Mouse (Mus musculus): ENCODE measurements around the gene Nav1. TPM values are rescaled to one million over a fixed set of nuclear protein-coding genes. Genes with fewer than 3 reads are reported as not detected.

Gene Nav1
- polyA plus RNA-seq, 1 experiment from 2014 or later, result 11.5 TPM

DNA sequence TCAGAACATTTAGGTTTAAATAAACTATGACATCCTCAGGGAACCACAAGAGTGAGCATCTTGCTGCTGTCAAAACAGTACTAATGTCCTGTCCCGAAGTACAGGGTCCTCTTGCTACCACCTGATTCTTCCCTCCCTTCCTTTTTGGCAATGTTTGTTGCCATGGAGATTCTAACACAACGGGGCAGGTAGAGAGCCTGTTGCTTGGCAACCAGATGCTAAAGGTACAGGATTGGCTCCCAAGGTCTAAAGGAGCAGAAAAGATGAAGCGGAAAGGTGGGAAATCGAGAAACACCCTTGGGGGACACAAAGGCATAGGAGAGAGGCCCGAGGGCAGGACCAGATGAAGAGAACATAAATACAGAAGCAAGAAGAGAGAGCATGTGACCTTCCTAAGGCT, 17.6 kb upstream of the Nav1 start:
- WGBS, result 63% methylated on average over 5 of the region's 5 CpGs
- Histone ChIP-seq H3K9me3 (ENCODE audit: control insufficient read depth, low read length) (no peaks in the 10 kb centered on the region), H3K9ac (ENCODE audit: low read length) (no peak overlapping the region), H3K27ac (ENCODE audit: low read length) (no peak overlapping the region), H3K27me3 (ENCODE audit: control insufficient read depth, insufficient read depth, low read depth, low read length) (no peaks in the 10 kb centered on the region), H3K4me1 (replicated peaks; ENCODE audit: control insufficient read depth, insufficient read depth, low read length) (peaks cover 5% of the 10 kb centered on the region), H3K4me2 (ENCODE audit: low read depth, low read length) (no peak overlapping the region), H3K36me3 (ENCODE audit: control insufficient read depth, insufficient read depth, low read length) (no peaks in the 10 kb centered on the region), H3K4me3 (ENCODE audit: low read length) (no peak overlapping the region)
- ATAC-seq (ENCODE audit: low read depth), result no peak

DNA sequence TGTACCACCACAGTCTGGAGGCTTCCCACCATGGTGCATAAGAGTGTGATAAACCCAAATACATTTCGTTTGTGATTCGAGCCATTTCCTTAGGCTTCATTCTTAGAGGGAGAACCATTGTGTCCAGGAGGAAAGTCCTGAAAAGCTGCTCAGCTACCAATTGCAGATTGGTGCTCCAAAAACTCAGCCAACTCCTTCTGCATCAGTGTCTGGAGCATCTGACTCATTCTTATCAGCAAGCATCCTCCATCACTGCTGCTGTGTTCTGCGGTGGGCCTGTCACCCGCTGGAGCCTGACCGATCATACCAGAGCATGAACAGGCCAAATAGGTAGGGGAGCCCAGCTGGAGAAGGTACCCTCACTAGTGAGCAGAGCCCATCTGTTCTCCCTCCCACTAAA, 16.0 kb upstream of the Nav1 start:
- no peak for ATAC-seq (ENCODE audit: low read depth)
- peaks cover 6% of the 10 kb centered on the region for H3K4me1 ChIP-seq (replicated peaks; ENCODE audit: control insufficient read depth, insufficient read depth, low read length)
- no peak overlapping the region for H3K27ac ChIP-seq (ENCODE audit: low read length)
- H3K4me2 ChIP-seq (ENCODE audit: low read depth, low read length), result no peak overlapping the region
- no peaks in the 10 kb centered on the region for H3K9me3 ChIP-seq (ENCODE audit: control insufficient read depth, low read length)
- WGBS, result 82% methylated on average over 5 of the region's 5 CpGs
- H3K9ac ChIP-seq (ENCODE audit: low read length), result no peak overlapping the region
- H3K4me3 ChIP-seq (ENCODE audit: low read length), result no peak overlapping the region
- H3K36me3 ChIP-seq (ENCODE audit: control insufficient read depth, insufficient read depth, low read length), result no peaks in the 10 kb centered on the region
- H3K27me3 ChIP-seq (ENCODE audit: control insufficient read depth, insufficient read depth, low read depth, low read length), result no peaks in the 10 kb centered on the region

DNA sequence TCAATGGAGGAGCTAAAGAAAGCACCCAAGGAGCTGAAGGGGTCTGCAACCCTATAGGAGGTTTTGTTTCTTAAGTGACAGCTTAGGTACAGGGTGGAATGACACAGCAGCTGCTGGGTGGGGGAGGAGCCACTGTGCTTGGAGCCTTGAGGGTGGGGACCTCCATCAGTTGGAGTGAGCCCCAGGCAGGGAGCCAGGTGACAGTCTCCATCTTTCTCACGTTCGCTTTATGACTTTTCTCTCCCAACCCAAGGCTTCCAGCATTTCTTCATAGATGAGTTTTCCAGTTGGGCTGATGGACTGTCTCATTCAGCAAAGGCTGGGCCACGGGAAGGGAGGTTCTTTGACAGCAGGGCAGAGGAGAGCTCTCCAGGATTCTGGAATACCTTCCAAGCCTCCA, 14.2 kb upstream of the Nav1 start:
- no peaks in the 10 kb centered on the region for H3K9me3 ChIP-seq (ENCODE audit: control insufficient read depth, low read length)
- H3K27me3 ChIP-seq (ENCODE audit: control insufficient read depth, insufficient read depth, low read depth, low read length), result no peaks in the 10 kb centered on the region
- no peak overlapping the region for H3K4me2 ChIP-seq (ENCODE audit: low read depth, low read length)
- no peak overlapping the region for H3K9ac ChIP-seq (ENCODE audit: low read length)
- no peaks in the 10 kb centered on the region for H3K36me3 ChIP-seq (ENCODE audit: control insufficient read depth, insufficient read depth, low read length)
- H3K27ac ChIP-seq (ENCODE audit: low read length), result no peak overlapping the region
- ATAC-seq (ENCODE audit: low read depth), result no peak
- no peak overlapping the region for H3K4me3 ChIP-seq (ENCODE audit: low read length)
- peaks cover 6% of the 10 kb centered on the region for H3K4me1 ChIP-seq (replicated peaks; ENCODE audit: control insufficient read depth, insufficient read depth, low read length)
- 39% methylated on average over 3 of the region's 3 CpGs for WGBS

DNA sequence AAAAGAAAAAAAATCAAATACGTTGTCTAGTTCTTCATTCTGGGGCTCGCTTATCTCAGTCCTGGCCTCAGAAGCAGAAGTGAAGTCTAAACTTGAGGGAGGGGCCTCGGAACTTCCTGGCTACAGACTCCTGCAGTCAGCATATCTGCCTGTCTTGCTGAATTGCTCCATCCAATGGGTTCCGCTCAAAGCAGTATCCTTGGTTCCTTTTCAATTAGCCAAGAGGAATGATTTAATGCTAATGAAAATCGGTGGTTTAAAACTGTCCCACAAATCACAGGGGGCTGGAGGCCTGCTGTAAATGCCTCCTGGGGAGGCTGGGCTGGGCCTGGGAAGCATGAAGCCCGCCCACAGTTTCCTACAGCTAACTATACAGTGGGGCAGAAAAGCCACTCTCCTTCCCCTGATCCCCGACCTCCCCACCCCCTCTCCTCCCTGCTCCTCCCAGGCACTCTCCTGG, 12.9 kb upstream of the Nav1 start:
- H3K9me3 ChIP-seq (ENCODE audit: control insufficient read depth, low read length), result no peaks in the 10 kb centered on the region
- ATAC-seq (ENCODE audit: low read depth), result peak; percentile 71
- WGBS, result 12% methylated on average over 7 of the region's 7 CpGs
- no peak overlapping the region for H3K4me2 ChIP-seq (ENCODE audit: low read depth, low read length)
- H3K36me3 ChIP-seq (ENCODE audit: control insufficient read depth, insufficient read depth, low read length), result no peaks in the 10 kb centered on the region
- H3K27me3 ChIP-seq (ENCODE audit: control insufficient read depth, insufficient read depth, low read depth, low read length), result no peaks in the 10 kb centered on the region
- no peak overlapping the region for H3K4me3 ChIP-seq (ENCODE audit: low read length)
- no peak overlapping the region for H3K9ac ChIP-seq (ENCODE audit: low read length)
- H3K4me1 ChIP-seq (replicated peaks; ENCODE audit: control insufficient read depth, insufficient read depth, low read length), result peaks cover 11% of the 10 kb centered on the region
- H3K27ac ChIP-seq (ENCODE audit: low read length), result peak overlapping the region; percentile 43; the same call in 1 of the 2 replicates

DNA sequence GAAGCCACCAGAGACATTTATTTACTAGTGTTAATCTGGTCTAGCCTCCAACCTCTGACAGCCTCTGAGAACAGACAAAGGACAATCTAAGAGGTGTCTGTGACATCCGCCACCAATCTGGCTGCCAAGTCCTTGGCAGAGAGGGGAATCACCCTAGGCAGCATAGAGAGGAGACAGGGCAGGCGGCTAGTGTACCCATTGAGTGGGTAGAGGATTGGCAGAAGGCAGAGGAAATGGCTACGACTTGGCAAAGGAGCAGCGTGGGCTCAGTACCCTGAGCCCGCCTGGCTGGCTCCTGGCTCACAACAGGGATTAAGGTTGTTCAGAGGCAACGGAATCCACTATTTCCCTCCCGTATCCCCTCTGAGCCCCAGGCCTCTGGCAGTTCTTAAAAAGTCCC, 12.0 kb upstream of the Nav1 start:
- Histone ChIP-seq H3K4me1 (replicated peaks; ENCODE audit: control insufficient read depth, insufficient read depth, low read length) (peaks cover 11% of the 10 kb centered on the region), H3K27ac (ENCODE audit: low read length) (no peak overlapping the region), H3K36me3 (ENCODE audit: control insufficient read depth, insufficient read depth, low read length) (no peaks in the 10 kb centered on the region), H3K4me3 (ENCODE audit: low read length) (no peak overlapping the region), H3K9me3 (ENCODE audit: control insufficient read depth, low read length) (no peaks in the 10 kb centered on the region), H3K9ac (ENCODE audit: low read length) (no peak overlapping the region), H3K27me3 (ENCODE audit: control insufficient read depth, insufficient read depth, low read depth, low read length) (no peaks in the 10 kb centered on the region), H3K4me2 (ENCODE audit: low read depth, low read length) (no peak overlapping the region)
- WGBS, result 61% methylated on average over 7 of the region's 7 CpGs
- no peak for ATAC-seq (ENCODE audit: low read depth)

DNA sequence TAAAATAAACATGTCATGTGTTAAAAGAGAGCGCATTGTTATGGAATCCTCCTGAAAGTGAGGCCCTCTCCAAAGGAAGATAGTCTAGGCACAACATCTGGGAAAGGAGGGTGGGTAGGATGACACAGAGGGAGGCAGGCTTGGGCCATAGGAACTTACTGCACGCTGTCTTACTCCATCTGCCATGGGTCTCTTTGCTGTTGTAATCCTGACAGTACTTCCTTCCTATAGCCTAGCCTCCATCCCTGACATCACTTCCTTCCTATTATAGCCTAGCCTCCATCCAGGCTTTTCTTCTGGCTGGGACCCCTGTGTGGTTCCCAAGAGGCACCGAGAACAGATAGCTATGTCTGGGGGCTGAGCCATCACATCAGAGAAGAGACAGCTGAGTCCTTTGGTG, 10.2 kb upstream of the Nav1 start:
- H3K4me1 ChIP-seq (replicated peaks; ENCODE audit: control insufficient read depth, insufficient read depth, low read length), result peaks cover 11% of the 10 kb centered on the region
- no peak for ATAC-seq (ENCODE audit: low read depth)
- WGBS, result 75% methylated on average over 3 of the region's 3 CpGs

DNA sequence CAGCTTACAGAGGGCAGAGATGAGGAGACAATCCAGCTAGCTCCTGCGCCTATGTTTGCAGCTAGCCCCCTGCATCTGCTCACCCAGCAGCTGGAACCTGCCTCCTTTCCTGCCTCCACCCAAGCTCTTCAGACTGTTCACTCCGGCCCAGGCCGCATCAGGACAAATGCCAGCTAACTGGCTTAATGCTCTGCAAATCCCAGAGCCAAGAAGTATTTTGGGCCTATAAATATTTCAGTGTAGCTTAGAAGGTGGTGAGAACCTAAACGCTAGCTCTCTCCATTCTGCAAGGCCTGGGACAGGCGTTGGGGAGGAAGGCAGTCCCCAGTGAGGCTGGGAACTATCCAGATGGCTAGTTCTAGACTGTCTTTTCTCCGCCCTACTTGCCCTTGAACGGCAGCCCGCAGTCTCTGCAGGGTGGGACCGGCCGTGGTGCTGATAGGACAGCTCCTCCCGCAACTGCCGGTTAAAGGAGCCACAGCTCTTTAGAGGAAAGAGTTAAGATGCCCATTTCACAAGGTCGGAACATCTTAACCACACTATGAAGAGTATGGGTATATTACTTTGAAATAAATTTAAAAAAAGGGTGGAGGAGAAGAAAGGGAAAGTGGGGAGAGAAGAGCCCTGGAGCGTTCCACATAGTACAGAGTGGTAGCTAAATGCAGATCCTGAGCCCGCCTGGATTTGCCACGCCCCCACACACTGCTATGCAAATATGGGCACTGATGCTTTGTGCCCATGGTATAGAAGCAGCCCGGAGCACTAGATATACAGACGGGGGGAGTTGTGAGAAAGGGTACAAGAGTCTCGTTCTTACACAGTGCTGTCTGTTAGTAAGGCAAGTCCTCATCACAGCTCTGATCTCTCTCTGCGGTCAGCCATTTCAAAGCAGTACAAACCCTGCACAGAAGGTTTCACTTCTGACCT, 8.9 kb upstream of the Nav1 start:
- Histone ChIP-seq H3K27me3 (ENCODE audit: control insufficient read depth, insufficient read depth, low read depth, low read length) (no peaks in the 10 kb centered on the region), H3K9ac (ENCODE audit: low read length) (no peak overlapping the region), H3K4me2 (ENCODE audit: low read depth, low read length) (no peak overlapping the region), H3K9me3 (ENCODE audit: control insufficient read depth, low read length) (no peaks in the 10 kb centered on the region), H3K27ac (ENCODE audit: low read length) (no peak overlapping the region), H3K4me1 (replicated peaks; ENCODE audit: control insufficient read depth, insufficient read depth, low read length) (peaks cover 11% of the 10 kb centered on the region), H3K4me3 (ENCODE audit: low read length) (no peak overlapping the region), H3K36me3 (ENCODE audit: control insufficient read depth, insufficient read depth, low read length) (no peaks in the 10 kb centered on the region)
- 19% methylated on average over 20 of the region's 20 CpGs for WGBS
- peak; percentile 65; the same call in 1 of the 2 replicates for ATAC-seq (ENCODE audit: low read depth)

More for the DNA sequence above, 10.2 kb upstream of the Nav1 start:
- Histone ChIP-seq H3K4me3 (ENCODE audit: low read length) (no peak overlapping the region), H3K4me2 (ENCODE audit: low read depth, low read length) (no peak overlapping the region), H3K9me3 (ENCODE audit: control insufficient read depth, low read length) (no peaks in the 10 kb centered on the region), H3K9ac (ENCODE audit: low read length) (no peak overlapping the region), H3K27me3 (ENCODE audit: control insufficient read depth, insufficient read depth, low read depth, low read length) (no peaks in the 10 kb centered on the region), H3K36me3 (ENCODE audit: control insufficient read depth, insufficient read depth, low read length) (no peaks in the 10 kb centered on the region), H3K27ac (ENCODE audit: low read length) (no peak overlapping the region)

DNA sequence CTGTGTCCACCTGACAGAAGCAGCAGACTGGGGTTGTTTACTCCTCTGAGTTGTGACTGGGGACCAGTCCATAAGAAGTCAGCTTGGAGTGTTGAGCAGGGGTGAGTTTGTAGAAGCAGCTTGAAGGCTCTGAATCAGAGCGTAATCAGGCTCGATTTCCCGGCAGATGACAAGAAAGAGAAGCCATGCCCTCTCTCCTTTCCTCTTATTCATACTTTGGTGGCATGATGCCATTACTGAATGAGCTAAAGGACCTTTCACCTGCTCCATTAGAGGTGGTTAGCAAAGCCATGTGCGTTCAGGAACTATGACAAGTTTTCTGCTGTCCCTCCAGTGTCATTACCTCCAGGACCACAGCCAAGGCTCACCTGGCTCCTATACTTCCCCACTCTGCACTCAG, 2.5 kb upstream of the Nav1 start:
- no peaks in the 10 kb centered on the region for H3K36me3 ChIP-seq (ENCODE audit: control insufficient read depth, insufficient read depth, low read length)
- WGBS, result 64% methylated on average over 4 of the region's 4 CpGs
- no peak overlapping the region for H3K27ac ChIP-seq (ENCODE audit: low read length)
- no peak overlapping the region for H3K9ac ChIP-seq (ENCODE audit: low read length)
- H3K9me3 ChIP-seq (ENCODE audit: control insufficient read depth, low read length), result no peaks in the 10 kb centered on the region
- no peaks in the 10 kb centered on the region for H3K27me3 ChIP-seq (ENCODE audit: control insufficient read depth, insufficient read depth, low read depth, low read length)
- no peak for ATAC-seq (ENCODE audit: low read depth)
- H3K4me1 ChIP-seq (replicated peaks; ENCODE audit: control insufficient read depth, insufficient read depth, low read length), result no peaks in the 10 kb centered on the region
- H3K4me3 ChIP-seq (ENCODE audit: low read length), result no peak overlapping the region
- no peak overlapping the region for H3K4me2 ChIP-seq (ENCODE audit: low read depth, low read length)

DNA sequence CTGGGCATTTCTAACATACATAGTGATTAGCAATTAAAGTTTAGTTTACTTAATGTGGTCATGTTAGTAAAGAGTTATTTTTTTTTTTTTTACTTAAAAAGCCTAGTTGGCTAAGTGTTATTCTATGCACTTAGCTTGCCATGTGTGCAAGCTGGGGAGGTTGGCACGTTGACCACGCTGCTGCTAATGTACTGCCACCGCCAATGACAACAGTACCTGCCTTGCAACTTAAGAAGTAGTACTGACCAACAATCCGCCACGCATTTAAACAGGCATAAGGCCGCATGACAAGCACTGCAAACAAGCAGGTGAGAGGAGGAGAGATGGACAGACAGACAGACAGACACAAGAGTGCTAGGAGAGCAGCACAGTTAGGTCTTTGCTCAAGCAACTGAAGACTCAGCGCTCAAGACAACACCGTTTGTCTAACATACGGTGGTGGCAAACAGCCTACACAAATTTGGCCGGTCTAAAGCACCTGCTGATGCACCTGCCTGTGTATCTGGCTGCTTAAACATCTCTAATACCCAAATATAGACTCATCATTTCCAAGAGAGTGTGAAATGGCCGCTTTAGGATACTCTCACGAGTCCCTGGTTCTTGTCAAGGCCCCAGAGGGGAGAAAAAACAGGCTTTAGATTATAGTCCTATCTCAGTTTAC, 610 bp downstream of the Nav1 start:
- Histone ChIP-seq H3K27me3 (ENCODE audit: control insufficient read depth, insufficient read depth, low read depth, low read length) (no peaks in the 10 kb centered on the region), H3K4me2 (ENCODE audit: low read depth, low read length) (no peak overlapping the region), H3K4me3 (ENCODE audit: low read length) (no peak overlapping the region), H3K9ac (ENCODE audit: low read length) (no peak overlapping the region), H3K27ac (ENCODE audit: low read length) (no peak overlapping the region), H3K4me1 (replicated peaks; ENCODE audit: control insufficient read depth, insufficient read depth, low read length) (0 out of 2 replicates have a peak, but pooled peaks cover 2% of the 10 kb centered on the region), H3K9me3 (ENCODE audit: control insufficient read depth, low read length) (no peaks in the 10 kb centered on the region), H3K36me3 (ENCODE audit: control insufficient read depth, insufficient read depth, low read length) (no peaks in the 10 kb centered on the region)
- no peak for ATAC-seq (ENCODE audit: low read depth)
- WGBS, result 91% methylated on average over 12 of the region's 12 CpGs

Data from lung, embryonic 16.5 days (tissue).